Mouse (Mus musculus) spleen, postnatal 36 days (tissue): ENCODE measurements around the gene Arhgap15.

Source experiments
- DNase-seq, 2 experiments: peaks; one replicate each; pipeline ENCODE4 v3.0.0; 2022; ENCODE audit warnings: low spot score in 2 of 2, mixed read lengths in 1 of 2

Arhgap15 gene

DNA sequence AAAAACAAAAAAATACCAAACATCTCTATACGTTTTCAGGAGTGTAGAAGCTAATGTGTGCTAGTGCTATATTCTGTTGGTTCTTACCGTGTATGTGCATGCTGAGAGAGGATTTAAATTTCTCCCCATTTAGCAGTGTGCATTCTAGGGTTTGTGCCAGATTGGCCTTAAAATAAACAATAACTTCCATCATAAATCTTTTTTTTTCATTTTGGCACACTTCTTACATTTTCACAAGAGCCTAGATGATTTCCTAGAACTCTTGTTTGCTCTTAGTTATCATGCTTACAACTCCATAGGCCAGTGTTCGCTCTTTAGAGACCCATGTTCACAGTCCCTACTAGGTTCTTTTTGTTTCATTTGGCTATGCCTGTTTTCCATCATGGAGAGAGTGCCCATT is 362.7 kb downstream of the Arhgap15 start:
- no peak for DNase-seq

- no peak for DNase-seq
These were observed 364.6 kb downstream of the Arhgap15 start for GRCm38 (mm10) chr2:44112990-44113798.

DNA sequence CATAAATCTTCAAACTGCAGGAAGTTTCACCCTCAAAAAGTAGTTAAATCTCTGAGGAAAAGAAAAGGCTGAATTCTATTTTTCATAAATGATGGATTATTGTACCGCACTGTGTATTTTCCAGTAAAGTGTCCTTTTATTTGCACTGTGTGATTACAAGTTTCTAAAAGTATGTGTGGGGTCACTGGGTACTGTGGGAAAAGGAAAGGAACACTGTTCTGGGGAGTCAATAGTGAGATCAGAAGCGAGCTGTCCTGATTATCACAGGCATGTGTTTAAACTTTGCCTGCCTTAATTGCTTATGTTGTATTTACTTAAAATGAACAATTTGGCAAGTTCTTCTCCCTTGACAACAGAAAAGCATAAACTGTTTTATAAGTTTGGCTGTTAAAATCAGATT is 365.7 kb downstream of the Arhgap15 start:
- no peak for DNase-seq

DNA sequence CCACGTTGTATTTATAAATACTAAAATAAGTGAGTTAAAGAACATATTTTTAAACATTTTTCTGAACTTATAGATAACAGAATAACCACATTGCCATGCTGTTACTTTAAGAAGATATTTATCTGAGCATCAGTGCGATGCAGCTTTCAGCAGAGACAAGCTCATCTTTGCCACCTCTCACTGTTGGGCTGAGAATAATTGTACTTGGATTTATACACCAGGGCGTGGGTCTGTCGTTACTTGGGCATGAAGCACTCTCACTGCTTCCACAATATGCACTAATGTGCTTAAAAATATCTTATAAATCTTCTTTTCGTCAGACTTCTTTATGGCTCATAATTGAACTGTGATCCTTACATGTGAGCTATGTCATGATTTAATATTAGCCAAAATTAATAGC is 372.5 kb downstream of the Arhgap15 start:
- no peak for DNase-seq

GRCm38 (mm10) chr2:44123246-44123645 is 374.6 kb downstream of the Arhgap15 start:
- no peak for DNase-seq

GRCm38 (mm10) chr2:44124093-44124492 is 375.5 kb downstream of the Arhgap15 start:
- no peak for DNase-seq

DNA sequence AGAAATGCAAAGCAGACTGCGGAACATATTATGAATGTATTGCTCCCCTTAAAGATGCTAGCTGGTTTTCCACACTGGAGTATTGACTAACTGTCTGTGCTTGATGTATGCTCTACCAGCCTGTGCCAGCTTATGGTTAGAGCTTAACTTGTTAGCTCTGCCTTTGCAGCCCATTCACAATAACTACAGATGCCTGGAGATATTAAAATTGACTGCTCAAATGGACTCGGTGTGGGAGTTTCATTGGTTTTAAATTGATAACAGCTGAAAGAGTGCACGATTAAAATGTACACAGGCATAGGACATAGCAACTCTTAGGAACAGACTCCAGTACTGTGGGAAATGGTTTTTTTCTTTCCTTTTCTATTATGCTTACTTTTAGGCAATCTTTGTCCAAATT is 376.1 kb downstream of the Arhgap15 start:
- DNase-seq: no peak

DNA sequence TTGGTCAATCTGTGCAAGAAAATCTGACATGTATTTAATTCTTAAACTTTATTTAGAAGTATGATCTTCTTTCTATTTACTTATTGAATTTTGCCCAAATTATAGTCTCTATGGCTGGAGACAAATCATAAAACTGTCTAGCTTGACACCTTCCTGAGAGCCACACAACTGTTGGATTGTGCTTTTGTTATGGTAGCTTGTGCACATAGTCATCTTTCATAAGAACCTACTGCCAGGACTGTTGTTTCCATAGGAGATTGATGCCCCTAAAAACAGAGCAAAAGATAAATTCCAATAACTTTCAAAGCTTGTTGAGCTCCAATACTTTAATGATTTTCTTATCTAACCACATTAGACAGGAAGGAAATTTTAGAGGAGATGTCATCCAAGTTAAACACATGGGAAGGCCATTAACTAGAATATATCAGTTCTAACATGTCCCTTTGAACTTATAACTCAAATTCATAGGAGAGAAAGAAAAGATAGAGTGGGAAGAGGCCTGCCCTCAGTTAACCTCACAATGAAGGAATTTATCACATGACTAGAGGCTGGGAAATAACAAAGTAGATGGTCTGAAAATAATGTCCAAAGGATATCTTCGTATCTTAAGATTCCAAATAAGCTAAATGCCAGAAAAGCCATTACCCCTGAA is 377.5 kb downstream of the Arhgap15 start:
- no peak for DNase-seq

- DNase-seq: no peak
These were observed 380.9 kb downstream of the Arhgap15 start for GRCm38 (mm10) chr2:44129533-44129932.

DNA sequence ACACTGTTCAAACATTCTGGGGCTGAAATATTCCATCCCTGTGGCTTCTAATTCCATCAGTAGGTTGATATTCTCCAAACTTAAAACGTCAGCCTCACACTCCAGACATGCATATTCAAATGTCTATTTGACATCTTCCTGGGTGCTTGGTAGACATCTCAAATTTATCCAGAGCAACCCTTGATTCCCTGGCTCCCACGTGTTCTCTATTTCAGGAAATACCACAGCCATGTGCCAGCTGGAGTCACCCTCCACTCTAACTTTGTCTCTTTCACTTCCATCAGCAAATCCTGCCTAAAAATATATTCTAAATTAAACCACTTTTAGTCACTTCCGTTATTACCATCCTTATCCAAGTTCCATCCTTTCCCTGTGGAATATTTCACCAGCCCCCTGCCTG is 382.6 kb downstream of the Arhgap15 start:
- DNase-seq: no peak

GRCm38 (mm10) chr2:44134796-44135195 is 386.2 kb downstream of the Arhgap15 start:
- no peak for DNase-seq

- no peak for DNase-seq
These were observed 391.8 kb downstream of the Arhgap15 start for GRCm38 (mm10) chr2:44140455-44140854.

DNA sequence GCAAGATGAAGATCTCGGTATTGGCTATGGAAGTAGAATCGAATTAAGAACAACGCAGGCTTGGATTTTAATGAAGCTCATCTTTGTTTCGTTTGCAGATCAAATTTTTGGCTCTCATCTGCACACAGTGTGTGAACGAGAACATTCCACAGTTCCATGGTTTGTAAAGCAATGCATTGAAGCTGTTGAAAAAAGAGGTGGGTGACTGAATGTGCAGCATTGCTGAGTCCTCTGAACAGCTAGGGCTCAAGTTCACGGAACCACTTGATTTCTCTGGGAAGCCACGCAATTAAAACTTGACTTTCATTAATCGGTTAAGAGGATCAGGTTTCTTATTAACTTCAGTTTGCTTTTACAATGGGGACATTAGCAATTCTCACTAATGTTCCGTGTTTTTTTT is 393.5 kb downstream of the Arhgap15 start:
- no peak for DNase-seq

- DNase-seq: no peak
These were observed 394.0 kb downstream of the Arhgap15 start for GRCm38 (mm10) chr2:44142611-44143010.

DNA sequence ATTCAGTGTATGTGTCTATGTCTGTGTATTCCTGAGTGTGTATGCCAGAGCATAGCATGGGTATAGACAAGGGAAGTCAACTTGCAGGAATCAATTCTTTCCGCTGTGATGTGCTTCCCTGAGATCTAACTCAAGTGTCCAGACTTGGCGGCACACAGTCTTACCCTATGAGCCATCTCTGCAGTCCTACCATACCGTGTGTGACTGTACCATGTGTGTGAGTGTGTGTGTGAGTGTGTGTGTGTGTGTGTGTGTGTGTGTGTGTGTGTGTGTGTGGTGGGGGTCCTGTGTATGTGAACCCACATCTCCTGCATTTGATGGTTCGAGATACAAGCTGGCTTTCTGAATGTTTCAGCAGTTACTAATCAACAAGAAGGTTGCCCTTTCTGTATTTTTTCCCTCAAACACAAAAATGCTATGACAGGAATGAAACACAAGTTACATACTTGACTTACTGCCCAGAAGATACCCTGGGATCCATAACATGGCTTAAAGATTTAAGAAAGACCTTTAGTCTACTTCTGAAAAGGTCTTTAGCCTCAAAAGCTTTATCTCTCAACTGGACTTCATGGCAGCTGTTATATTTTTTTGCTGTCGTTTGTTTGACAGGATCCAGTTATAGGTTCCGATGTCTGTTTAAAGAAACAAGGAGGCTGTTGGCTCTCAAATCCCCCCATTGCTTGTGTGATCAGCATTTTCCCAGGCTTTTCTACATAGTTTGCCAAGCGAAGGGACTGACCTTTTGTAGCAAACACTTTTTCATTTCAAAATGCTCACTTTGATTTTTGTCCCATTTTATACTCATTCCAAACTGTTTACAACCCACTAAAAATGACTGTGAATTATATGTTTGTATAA is 397.7 kb downstream of the Arhgap15 start:
- DNase-seq: no peak

- DNase-seq: no peak
These were observed 398.9 kb downstream of the Arhgap15 start for GRCm38 (mm10) chr2:44147486-44147885.

- no peak for DNase-seq
These were observed 399.3 kb downstream of the Arhgap15 start for GRCm38 (mm10) chr2:44147971-44148370.

- no peak for DNase-seq
These were observed 400.0 kb downstream of the Arhgap15 start for GRCm38 (mm10) chr2:44148550-44149100.

DNA sequence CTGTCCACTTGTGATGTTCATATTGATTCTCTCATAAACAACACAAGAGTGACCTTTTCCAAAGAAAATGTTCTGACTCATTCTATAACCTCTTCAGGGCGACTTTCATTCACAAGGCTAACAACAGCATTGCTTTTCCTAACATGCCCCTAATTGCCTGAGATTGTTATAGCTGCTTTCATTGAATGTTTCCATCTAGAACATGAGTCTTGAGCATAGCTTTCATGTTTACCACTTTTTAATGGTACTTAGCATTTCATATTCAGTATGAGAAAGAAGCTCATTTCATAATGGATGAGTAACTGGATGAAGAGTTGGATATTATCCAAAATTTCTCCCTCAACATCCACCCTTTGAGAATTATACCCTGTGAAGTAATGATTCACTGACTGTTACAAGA is 403.7 kb downstream of the Arhgap15 start:
- no peak for DNase-seq

DNA sequence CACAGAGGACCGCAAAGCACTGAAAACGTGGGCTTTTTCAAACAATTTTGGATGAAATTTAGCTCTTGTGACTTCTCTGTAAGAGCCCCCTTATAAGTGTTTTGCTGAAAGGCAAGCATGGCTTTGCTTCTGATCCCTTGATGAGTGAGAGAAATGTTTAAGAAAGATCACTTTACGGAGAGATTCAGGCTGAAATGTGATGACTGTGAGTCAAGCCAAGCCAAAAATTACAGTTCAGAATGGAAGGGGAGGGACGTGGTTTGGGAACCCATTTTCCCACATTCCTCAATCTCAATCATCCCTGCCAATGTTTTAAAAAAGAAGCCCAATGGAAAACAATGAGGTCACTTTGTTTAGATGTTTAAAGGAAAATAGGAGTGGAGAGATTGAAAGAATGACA is 411.7 kb downstream of the Arhgap15 start:
- no peak for DNase-seq

GRCm38 (mm10) chr2:44165789-44166188 is 417.2 kb downstream of the Arhgap15 start:
- DNase-seq: no peak

GRCm38 (mm10) chr2:44166716-44167115 is 418.1 kb downstream of the Arhgap15 start:
- no peak for DNase-seq
